Mouse (Mus musculus) olfactory bulb, adult 2 months (tissue): ENCODE results near the gene Id2. TPM values are rescaled to one million over a fixed set of nuclear protein-coding genes. Genes with fewer than 3 reads are reported as not detected.
A peak's percentile ranks its signal among the peaks of the same experiment; 100 is the strongest.

Source experiments
- H3K27ac ChIP-seq: fragments of 200-500 bp; 2 replicates; pipeline ENCODE4 v1.5.1; 2012; ENCODE audit warnings: low read depth, low read length; ENCODE audit not compliant: insufficient read depth
- H3K4me1 ChIP-seq: fragments of 200-500 bp; 2 replicates; pipeline ENCODE4 v1.6.1; 2012; ENCODE audit warnings: low read length; ENCODE audit not compliant: control insufficient read depth, insufficient read depth
- H3K4me3 ChIP-seq: fragments of 200-500 bp; 2 replicates; pipeline ENCODE4 v1.5.1; 2012; ENCODE audit warnings: mild to moderate bottlenecking, low read depth, low read length, moderate library complexity; ENCODE audit not compliant: insufficient read depth
- CTCF ChIP-seq: fragments of 200-500 bp; IDR thresholded peaks from 2 replicates; pipeline ENCODE4 v1.5.1; 2012; ENCODE audit warnings: low read depth, mild to moderate bottlenecking, low read length, moderate library complexity; ENCODE audit not compliant: insufficient read depth
- POLR2A ChIP-seq: fragments of 200-500 bp; IDR thresholded peaks from 2 replicates; pipeline ENCODE4 v1.6.1; 2012; ENCODE audit warnings: mild to moderate bottlenecking, low read depth, low read length, moderate library complexity; ENCODE audit not compliant: insufficient read depth
- WGBS: fragments of 180-500 bp; shearing (Covaris S2); methylation state at CpG from one replicate; pipeline ENCODE4 v1.1.7; 2018; 5-methylcytosine and 5-hydroxymethylcytosine counted together
- polyA plus RNA-seq: library from polyadenylated mRNA; stranded (reverse); fragments of >200 nt; gene quantifications from 2 replicates; pipeline ENCODE4 v1.2.4, GENCODE M21; 2012; ENCODE audit warnings: low replicate concordance; ENCODE audit not compliant: missing spikeins, insufficient read depth, insufficient read length

Id2 gene
- not detected in 2 replicates for polyA plus RNA-seq

DNA sequence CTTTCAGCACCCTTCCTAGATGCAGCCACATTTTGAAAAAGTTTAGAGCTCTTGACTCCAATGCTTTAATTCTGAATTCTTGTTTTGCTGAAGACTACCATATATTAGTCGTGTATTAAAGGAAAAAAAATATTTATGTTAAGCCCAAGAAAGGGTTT lies at the start of gene Id2:
Id2 (minus strand) TSS at position 89 of the 158 bp plus-strand sequence.
- peaks cover 40% of the 10 kb centered on the region for H3K4me1 ChIP-seq

GRCm38 (mm10) chr12:25145344-25145698 lies 48.4 kb upstream of the Id2 start:
- Histone ChIP-seq H3K4me1 (peaks cover 2% of the 10 kb centered on the region; the same call in 1 of the 2 replicates), H3K4me3 (no peak overlapping the region), H3K27ac (no peak overlapping the region)
- no peak for TF ChIP-seq POLR2A
- TF ChIP-seq CTCF: no peak
- WGBS: 68% methylated on average over 3 of the region's 3 CpGs

More for the DNA sequence above, at the start of gene Id2:
- WGBS: 29% methylated on average over 1 of the region's 1 CpGs
- Histone ChIP-seq H3K27ac (peak within 1 kb of the TSS; percentile 89), H3K4me3 (peak within 1 kb of the TSS; percentile 62)
- TF ChIP-seq POLR2A: no peak
- no peak for TF ChIP-seq CTCF

DNA sequence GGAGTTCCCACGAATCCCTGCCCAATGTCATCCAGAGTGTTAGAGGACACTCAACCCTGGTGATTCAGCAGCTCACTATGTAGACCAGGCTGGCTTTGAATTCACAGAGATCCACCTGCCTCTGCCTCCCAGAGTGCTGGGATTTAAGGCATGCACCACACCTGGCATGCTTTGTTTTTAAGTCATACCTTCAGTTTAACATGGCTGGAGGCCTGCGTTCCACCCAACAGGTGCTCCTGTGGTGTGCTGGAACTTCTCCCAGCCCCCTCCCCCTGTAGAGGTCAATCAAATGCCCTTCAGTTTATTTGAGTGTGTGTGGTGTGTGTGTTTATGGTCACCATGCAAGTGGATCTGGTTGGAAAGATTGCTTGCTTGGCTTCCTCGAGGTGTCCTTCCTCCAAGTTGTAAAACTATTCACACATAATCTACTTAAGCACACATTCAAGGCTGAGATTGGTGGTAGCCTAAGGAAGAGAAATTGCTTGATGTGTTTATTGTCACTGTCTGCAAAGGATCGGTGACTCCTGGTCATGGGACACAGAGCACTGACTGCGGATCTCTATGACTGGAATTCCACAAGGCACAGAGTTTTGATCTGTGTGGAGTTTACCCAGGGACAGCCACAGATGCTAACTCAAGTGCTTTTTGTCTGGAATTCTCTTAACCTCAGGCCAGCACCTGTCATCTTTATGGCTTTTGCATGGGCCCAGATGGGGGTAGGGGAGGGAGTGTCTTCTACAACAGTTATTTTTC lies 47.8 kb upstream of the Id2 start:
- 96% methylated on average over 5 of the region's 5 CpGs for WGBS
- Histone ChIP-seq H3K4me3 (no peak overlapping the region), H3K4me1 (peaks cover 6% of the 10 kb centered on the region; the same call in 1 of the 2 replicates), H3K27ac (no peak overlapping the region)
- no peak for TF ChIP-seq CTCF
- no peak for TF ChIP-seq POLR2A

- no peak for TF ChIP-seq POLR2A
- no peak for TF ChIP-seq CTCF
Observed at GRCm38 (mm10) chr12:25143492-25143891, 46.6 kb upstream of the Id2 start.

DNA sequence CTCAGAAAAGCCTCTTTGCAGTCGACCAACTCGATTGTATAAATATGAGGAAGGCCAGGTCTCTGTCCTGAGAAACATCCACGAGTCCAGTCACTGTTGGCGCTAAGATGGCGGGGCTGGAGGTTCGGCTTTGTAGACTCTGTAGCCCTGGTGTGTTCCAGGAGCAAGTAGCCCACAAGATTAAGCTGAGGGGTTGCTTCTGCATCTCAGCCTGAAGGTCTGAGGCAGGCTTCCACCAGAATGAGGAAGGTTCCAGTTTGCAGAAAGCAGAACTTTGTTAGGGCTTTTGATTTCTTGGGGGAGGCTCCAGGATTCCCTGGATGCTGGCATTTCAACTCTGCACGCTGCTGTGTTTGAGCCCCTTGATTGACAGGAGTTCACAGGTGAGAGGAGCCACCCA lies 45.3 kb upstream of the Id2 start:
- H3K4me3 ChIP-seq: no peak overlapping the region
- peaks cover 7% of the 10 kb centered on the region; the same call in 1 of the 2 replicates for H3K4me1 ChIP-seq

More at GRCm38 (mm10) chr12:25143492-25143891, 46.6 kb upstream of the Id2 start:
- H3K4me1 ChIP-seq: peaks cover 7% of the 10 kb centered on the region; the same call in 1 of the 2 replicates
- H3K27ac ChIP-seq: no peak overlapping the region
- no peak overlapping the region for H3K4me3 ChIP-seq
- 50% methylated on average over 2 of the region's 2 CpGs for WGBS

DNA sequence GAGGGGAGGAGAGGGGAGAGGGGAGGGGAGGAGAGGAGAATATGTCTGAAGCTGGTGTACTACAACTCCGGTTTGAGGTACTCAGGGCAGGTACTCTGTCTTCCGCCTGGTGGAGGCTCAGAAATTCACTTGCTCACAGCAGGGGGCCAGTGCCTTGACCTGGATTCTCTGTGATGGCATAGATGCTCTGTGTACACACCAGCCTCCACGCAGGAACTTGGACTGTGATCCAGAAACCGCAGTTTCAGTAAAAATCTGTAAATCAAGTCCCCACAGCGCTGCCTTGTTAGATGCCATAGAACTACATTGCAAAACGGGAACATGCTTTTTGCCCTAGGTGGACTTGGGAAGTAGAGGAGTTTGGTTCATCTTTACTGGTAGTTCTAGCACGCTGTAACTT lies 44.4 kb upstream of the Id2 start:
- Histone ChIP-seq H3K4me1 (peaks cover 7% of the 10 kb centered on the region; the same call in 1 of the 2 replicates), H3K4me3 (no peak overlapping the region), H3K27ac (no peak overlapping the region)
- TF ChIP-seq CTCF (no peak), POLR2A (no peak)
- WGBS: 83% methylated on average over 7 of the region's 7 CpGs

More for the DNA sequence above, 45.3 kb upstream of the Id2 start:
- no peak overlapping the region for H3K27ac ChIP-seq
- WGBS: 87% methylated on average over 7 of the region's 7 CpGs
- TF ChIP-seq POLR2A: no peak
- no peak for TF ChIP-seq CTCF

- TF ChIP-seq POLR2A (no peak), CTCF (no peak)
- H3K4me1 ChIP-seq: peaks cover 7% of the 10 kb centered on the region; the same call in 1 of the 2 replicates
- no peak overlapping the region for H3K4me3 ChIP-seq
- 87% methylated on average over 6 of the region's 6 CpGs for WGBS
- H3K27ac ChIP-seq: no peak overlapping the region
Observed at GRCm38 (mm10) chr12:25140115-25140514, 43.2 kb upstream of the Id2 start.

DNA sequence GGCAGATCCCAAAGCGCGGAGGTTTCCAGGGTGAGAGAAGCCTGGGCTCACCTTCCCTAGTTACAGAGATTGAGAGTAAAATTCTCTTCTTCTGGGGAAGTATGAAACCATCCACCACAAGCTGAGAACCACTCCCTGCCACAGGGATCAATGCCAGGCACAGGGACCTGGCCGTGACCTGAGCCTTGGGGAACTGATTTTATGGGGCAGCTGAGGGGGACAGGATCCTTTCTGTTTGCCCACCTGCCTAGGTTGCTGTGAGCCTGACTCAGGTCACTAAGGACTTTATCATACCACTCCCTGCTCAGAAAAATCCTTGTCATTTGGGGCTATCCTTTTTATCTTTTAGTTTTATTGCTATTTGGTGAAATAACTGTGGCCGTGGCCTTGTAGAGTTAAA lies 41.7 kb upstream of the Id2 start:
- H3K27ac ChIP-seq: no peak overlapping the region
- TF ChIP-seq POLR2A: no peak
- TF ChIP-seq CTCF: no peak
- peaks cover 7% of the 10 kb centered on the region; the same call in 1 of the 2 replicates for H3K4me1 ChIP-seq
- over 99% methylated on average over 4 of the region's 4 CpGs for WGBS
- no peak overlapping the region for H3K4me3 ChIP-seq

- H3K27ac ChIP-seq: no peak overlapping the region
- TF ChIP-seq POLR2A: no peak
- no peak for TF ChIP-seq CTCF
- no peak overlapping the region for H3K4me3 ChIP-seq
- no peaks in the 10 kb centered on the region for H3K4me1 ChIP-seq
- WGBS: 87% methylated on average over 12 of the region's 12 CpGs
Observed at GRCm38 (mm10) chr12:25132046-25132445, 35.1 kb upstream of the Id2 start.

DNA sequence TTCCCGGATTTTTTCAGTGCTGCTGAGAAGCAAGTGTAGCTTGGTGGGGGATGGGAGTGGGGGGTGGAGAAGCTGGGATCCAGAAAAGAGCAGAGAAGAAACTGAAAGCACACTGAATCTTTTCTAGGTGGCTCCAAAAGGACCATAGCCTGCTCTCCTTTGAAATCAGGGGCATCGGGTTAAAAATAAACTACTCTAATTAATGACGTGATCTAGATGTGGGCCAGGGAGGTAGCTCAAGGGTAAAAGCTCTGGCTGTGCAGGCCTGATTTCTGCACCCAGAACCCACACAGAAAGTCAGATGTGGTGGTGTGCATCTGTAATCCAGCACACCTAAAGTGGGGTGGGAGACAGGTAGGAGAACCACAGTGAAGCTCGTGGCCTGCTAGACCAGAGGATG lies 30.7 kb upstream of the Id2 start:
- 58% methylated on average over 4 of the region's 4 CpGs for WGBS
- TF ChIP-seq POLR2A (no peak), CTCF (no peak)
- H3K27ac ChIP-seq: no peak overlapping the region

More for the DNA sequence above, 30.7 kb upstream of the Id2 start:
- Histone ChIP-seq H3K4me1 (no peaks in the 10 kb centered on the region), H3K4me3 (no peak overlapping the region)
